Mouse (Mus musculus) activated CD4-positive, CD25-positive, alpha-beta regulatory T cell (primary cell): Measurements from ENCODE around the gene Gm9780. TPM values are rescaled to one million over a fixed set of nuclear protein-coding genes. Genes with fewer than 3 reads are reported as not detected.

Experiments
- polyA plus RNA-seq, 2 experiments: library from polyadenylated mRNA; unstranded; fragments of 100-300 nt; shearing (Covaris generic); gene quantifications; one replicate each; pipeline ENCODE4 v1.2.1; 2017

Gene Gm9780
- polyA plus RNA-seq = not detected

DNA sequence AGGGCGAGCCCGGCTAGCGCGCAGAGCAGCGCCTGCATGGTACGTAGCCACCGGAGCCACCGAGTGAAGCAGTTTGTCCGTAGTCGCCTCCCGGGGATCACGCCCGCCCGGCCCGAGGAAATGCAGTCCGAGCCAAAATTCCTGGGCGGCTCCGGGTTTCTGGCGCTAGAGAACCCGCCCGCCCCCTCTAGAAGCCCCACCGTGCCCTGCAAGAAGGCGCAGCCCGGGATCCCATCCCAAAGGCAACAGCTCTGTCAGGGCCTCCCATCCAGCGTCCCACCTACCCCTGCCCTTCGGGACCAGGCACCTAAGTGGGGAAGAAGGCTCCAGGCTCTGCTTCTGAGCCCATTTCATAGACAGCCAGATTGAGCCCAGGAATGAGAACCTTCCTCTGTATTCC lies at the start of gene Gm9780:
Gm9780 (minus strand) TSS at position 101 of the 400 bp plus-strand sequence.

DNA sequence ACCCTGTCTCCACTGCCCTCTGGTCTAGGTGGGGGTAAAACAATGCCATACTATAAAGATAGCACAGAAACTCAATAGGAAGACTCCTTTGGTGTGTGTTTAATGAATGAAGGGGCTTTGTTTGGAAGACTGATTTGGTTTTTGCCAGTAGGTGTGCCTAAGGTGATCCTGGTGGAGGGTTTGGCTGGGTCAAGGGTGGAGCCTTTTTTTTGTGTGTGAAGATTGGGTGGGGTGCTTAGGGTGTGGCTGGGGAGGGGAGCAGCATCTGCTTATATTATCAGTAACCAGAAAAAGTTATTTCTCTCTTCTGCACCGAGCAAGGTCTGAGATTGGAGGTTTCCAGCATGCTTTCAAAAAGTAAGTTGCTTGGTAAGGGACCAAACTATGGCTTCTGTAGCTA lies 39.5 kb upstream of the Gm9780 start, which contains the start of gene Cphx3:
Cphx3 (plus strand) TSS at position 301 of the 400 bp plus-strand sequence.

DNA sequence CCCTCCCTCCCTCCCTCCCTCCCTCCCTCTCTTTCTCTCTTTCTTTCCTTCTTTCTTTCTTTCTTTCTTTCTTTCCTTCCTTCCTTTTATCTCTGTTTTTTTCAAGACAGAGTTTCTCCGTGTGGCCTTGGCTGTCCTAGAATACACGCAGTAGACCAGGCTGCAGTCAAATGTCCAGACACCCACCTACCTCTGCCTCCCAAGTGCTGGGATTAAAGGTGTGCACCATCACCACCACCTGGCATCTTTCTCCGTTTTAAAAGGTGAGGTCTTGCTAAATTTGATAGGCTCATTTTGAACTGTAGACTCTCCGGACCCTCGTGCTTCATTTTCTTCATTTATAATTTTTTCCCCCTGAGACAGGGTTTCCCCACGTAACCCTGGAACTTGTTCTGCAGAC lies 38.7 kb upstream of the Gm9780 start, which contains the start of gene Cphx2:
Cphx2 (plus strand) TSS at position 301 of the 400 bp plus-strand sequence.

DNA sequence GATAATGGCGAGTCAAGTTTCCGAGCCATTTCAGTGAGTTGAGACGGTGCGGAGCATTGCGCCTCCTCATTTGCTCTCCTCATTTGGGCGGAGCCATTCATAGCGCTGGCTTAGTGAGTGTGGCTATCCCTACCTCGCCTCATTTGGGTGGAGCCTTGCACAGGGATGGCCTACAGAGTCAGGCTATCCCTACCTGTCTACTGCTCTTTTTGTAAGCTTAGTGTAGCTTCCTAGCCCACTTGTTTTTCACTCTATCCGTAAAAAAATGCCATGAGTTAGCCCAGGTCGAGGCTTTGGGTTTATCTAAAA lies 24.8 kb upstream of the Gm9780 start, which contains the start of gene Tmem254c:
Tmem254c (minus strand) TSS at position 31 of the 309 bp plus-strand sequence.

DNA sequence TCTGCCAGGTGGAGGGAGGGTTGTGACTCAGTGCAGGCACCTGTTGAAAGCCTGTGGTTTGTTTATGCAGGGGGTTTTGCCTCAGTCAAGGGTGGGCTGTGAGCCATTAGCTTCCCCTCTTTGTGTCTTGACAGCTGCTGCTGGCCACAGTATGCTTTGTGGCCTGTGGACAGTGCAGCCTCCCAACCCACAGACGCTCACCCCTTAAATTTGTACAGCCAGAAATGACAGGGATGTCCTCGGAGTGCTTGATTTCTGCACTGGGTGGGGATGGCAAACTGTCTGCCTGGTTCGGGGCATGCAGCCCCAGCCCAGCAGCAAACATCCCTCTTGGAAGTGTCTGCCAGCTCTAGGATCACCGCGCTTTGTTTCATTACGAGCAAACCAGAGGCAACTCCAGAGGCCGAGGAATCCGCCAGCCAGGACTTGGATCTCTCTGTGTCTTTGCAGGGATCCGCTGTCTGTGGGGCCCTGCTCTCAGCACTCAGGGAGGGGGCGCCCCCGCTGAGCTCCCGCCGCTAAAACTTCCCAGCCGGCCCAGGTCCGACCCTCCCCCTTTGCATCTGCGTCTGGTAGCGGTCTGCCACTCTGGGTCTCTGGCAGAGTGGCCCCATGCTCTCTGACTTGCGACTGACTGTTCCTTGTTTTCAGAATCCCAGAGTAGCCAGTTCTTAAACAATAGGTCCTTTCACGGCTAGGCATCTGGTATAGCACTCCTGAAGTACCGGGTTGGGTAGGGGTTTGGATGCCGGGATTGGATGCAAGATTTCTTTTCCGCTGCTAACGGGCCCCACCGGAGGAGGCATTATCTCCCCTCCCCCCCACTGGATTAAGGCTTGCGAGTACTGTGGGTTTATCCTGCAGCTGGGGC lies 63.9 kb downstream of the Gm9780 start, which contains the start of gene Duxbl1:
Duxbl1 (plus strand) TSS at position 207 of the 871 bp plus-strand sequence.

Other genes starting within 250 kb of the Gm9780 start
- gene Anxa11, start 200.6 kb downstream of the Gm9780 start, polyA plus RNA-seq = 10 to 100 TPM; 52.7 to 74.8 TPM
- gene Plac9a, start 139.6 kb downstream of the Gm9780 start, polyA plus RNA-seq = not detected
- gene Tmem254a, start 115.0 kb downstream of the Gm9780 start, polyA plus RNA-seq = 1 to 10 TPM; 3.4 to 9.3 TPM
- under 1 TPM in 1 of 2 experiments, not detected in 1; 0.32 TPM for gene Cphx1, start 104.4 kb downstream of the Gm9780 start, polyA plus RNA-seq
- under 1 TPM in 1 of 2 experiments, not detected in 1; 0.22 TPM for gene Duxbl1, start 64.1 kb downstream of the Gm9780 start, polyA plus RNA-seq
- gene Tmem254c, start 24.6 kb upstream of the Gm9780 start, polyA plus RNA-seq = 100 to 1,000 TPM in 1 of 2 experiments, 10 to 100 TPM in 1; 75.8 to 118 TPM
- gene Cphx2, start 38.8 kb upstream of the Gm9780 start, polyA plus RNA-seq = not detected
- not detected for gene Cphx3, start 39.6 kb upstream of the Gm9780 start, polyA plus RNA-seq
- gene Duxbl2, start 75.6 kb upstream of the Gm9780 start, polyA plus RNA-seq = not detected
- not detected for gene Plac9b, start 139.8 kb upstream of the Gm9780 start, polyA plus RNA-seq
- gene Tmem254b, start 164.3 kb upstream of the Gm9780 start, polyA plus RNA-seq = 10 to 100 TPM; 15.6 to 43.7 TPM
- gene Duxbl3, start 215.3 kb upstream of the Gm9780 start, polyA plus RNA-seq = not detected